Mouse (Mus musculus): ENCODE results near the gene Itga3. TPM values are rescaled to one million over a fixed set of nuclear protein-coding genes. Genes with fewer than 3 reads are reported as not detected.

The Itga3 gene
- polyA plus RNA-seq, 1 experiment from 2014 or later: 9.4 TPM

- Histone ChIP-seq H3K27ac (replicated peaks in 1 of 2; ENCODE audit: control insufficient read depth in 1 of 2, insufficient read depth in 1 of 2, low read depth in 2 of 2, low read length in 2 of 2) (peak overlapping the region; percentile 19 to 87; a peak in 2 of 4 replicates), H3K9me3 (ENCODE audit: control insufficient read depth, low read length) (no peaks in the 10 kb centered on the region), H3K4me1 (ENCODE audit: control insufficient read depth in 2 of 2, insufficient read depth in 2 of 2, low read length in 2 of 2) (peaks cover 27 to 30% of the 10 kb centered on the region in 2 experiments), H3K4me3 (ENCODE audit: control insufficient read depth in 1 of 2, insufficient read depth in 1 of 2, low read depth in 1 of 2, low read length in 2 of 2) (peak overlapping the region; percentile 64 to 67), H3K27me3 (ENCODE audit: control insufficient read depth, insufficient read depth, low read length) (no peaks in the 10 kb centered on the region), H3K9ac (ENCODE audit: low read length) (peak overlapping the region; percentile 83), H3K4me2 (ENCODE audit: low read length) (peak overlapping the region; percentile 92), H3K36me3 (ENCODE audit: control insufficient read depth, insufficient read depth, low read length) (peaks cover 11% of the 10 kb centered on the region)
- 2% methylated on average over 32 of the region's 40 CpGs for WGBS
- no peak for ATAC-seq (ENCODE audit: insufficient number of reproducible peaks, insufficient read depth, low FRiP score, low read depth)
Observed at GRCm38 (mm10) chr11:95010141-95010739, 66.4 kb downstream of the Itga3 start.

GRCm38 (mm10) chr11:95009629-95010014 is 67.0 kb downstream of the Itga3 start, which contains the start of gene Samd14:
Gene Samd14 (plus strand): TSS chr11:95009879.
- 0% methylated on average over 32 of the region's 32 CpGs for WGBS
- ATAC-seq (ENCODE audit: insufficient number of reproducible peaks, insufficient read depth, low FRiP score, low read depth): peak; percentile 41; the same call in 1 of the 2 replicates
- peak within 1 kb of the TSS; percentile 87 for H3K27ac ChIP-seq (replicated peaks in 1 of 2; ENCODE audit: control insufficient read depth in 1 of 2, insufficient read depth in 1 of 2, low read depth in 2 of 2, low read length in 2 of 2)
- H3K9me3 ChIP-seq (ENCODE audit: control insufficient read depth, low read length): no peaks in the 10 kb centered on the region
- H3K9ac ChIP-seq (ENCODE audit: low read length): peak within 1 kb of the TSS; percentile 83
- H3K27me3 ChIP-seq (ENCODE audit: control insufficient read depth, insufficient read depth, low read length): no peaks in the 10 kb centered on the region
- H3K4me2 ChIP-seq (ENCODE audit: low read length): peak within 1 kb of the TSS; percentile 92
- peaks cover 25 to 28% of the 10 kb centered on the region in 2 experiments for H3K4me1 ChIP-seq (ENCODE audit: control insufficient read depth in 2 of 2, insufficient read depth in 2 of 2, low read length in 2 of 2)
- peak within 1 kb of the TSS; percentile 64 to 67 for H3K4me3 ChIP-seq (ENCODE audit: control insufficient read depth in 1 of 2, insufficient read depth in 1 of 2, low read depth in 1 of 2, low read length in 2 of 2)
- H3K36me3 ChIP-seq (ENCODE audit: control insufficient read depth, insufficient read depth, low read length): peaks cover 17% of the 10 kb centered on the region

DNA sequence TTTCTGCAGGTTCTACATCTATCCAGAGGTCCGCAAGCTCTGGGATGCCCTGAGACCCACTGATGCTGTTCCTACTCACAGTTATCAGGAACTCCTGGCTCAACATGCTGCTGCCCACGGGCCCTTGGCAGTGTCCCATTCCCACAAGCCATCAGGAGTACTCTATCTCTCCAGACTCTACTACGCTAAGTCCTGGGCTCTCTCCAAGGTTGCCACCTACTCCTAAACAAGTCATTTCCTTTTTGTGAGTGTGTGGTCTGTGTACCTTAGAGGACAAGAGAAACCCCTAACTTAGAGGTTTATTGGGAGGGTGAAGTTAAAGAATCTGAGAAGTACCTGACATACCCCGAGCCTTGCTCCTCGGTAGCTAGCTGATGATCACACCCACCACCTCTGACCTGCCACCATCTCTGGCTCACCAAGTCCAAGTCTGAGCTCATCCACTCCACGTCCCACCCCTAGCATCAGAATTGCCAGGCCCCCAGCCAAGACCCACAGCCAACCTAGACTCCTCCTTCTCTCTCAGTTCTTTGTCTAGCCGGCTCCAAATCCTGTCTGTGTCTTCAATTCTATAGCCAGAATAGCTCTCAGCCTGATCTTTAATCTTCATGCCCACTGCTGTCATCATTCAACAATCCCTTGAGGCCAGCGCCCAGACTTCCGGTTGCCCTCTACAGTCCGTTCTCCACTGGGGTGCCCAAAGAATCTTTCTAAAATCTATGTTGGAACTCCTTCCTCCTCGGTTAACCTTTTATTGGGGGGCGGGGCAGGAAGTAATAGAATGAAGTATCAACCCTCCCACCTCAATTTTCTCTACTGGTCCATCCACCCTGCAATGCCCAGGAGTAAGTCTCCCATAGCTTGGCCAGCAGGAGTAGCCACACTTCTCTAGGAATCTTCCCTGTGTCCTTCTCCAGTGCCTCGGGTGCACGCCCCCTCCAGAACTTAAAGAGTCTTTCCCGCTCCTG is 67.7 kb downstream of the Itga3 start:
- 32% methylated on average over 15 of the region's 15 CpGs for WGBS
- 0 out of 2 replicates have a peak, but pooled peaks have one; percentile 2 for ATAC-seq (ENCODE audit: insufficient number of reproducible peaks, insufficient read depth, low FRiP score, low read depth)
- Histone ChIP-seq H3K4me1 (ENCODE audit: control insufficient read depth in 2 of 2, insufficient read depth in 2 of 2, low read length in 2 of 2) (peaks cover 28 to 34% of the 10 kb centered on the region in 2 experiments), H3K9me3 (ENCODE audit: control insufficient read depth, low read length) (no peaks in the 10 kb centered on the region), H3K4me2 (ENCODE audit: low read length) (peak overlapping the region; percentile 92), H3K4me3 (ENCODE audit: control insufficient read depth in 1 of 2, insufficient read depth in 1 of 2, low read depth in 1 of 2, low read length in 2 of 2) (peak overlapping the region; percentile 64 to 67), H3K36me3 (ENCODE audit: control insufficient read depth, insufficient read depth, low read length) (peaks cover 21% of the 10 kb centered on the region), H3K27me3 (ENCODE audit: control insufficient read depth, insufficient read depth, low read length) (no peaks in the 10 kb centered on the region), H3K27ac (replicated peaks in 1 of 2; ENCODE audit: control insufficient read depth in 1 of 2, insufficient read depth in 1 of 2, low read depth in 2 of 2, low read length in 2 of 2) (peak overlapping the region; percentile 87), H3K9ac (ENCODE audit: low read length) (peak overlapping the region; percentile 83)

- no peaks in the 10 kb centered on the region for H3K27me3 ChIP-seq (ENCODE audit: control insufficient read depth, insufficient read depth, low read length)
- WGBS: 57% methylated on average over 3 of the region's 3 CpGs
- no peak overlapping the region for H3K27ac ChIP-seq (replicated peaks in 1 of 2; ENCODE audit: control insufficient read depth in 1 of 2, insufficient read depth in 1 of 2, low read depth in 2 of 2, low read length in 2 of 2)
- H3K9me3 ChIP-seq (ENCODE audit: control insufficient read depth, low read length): no peaks in the 10 kb centered on the region
- no peak for ATAC-seq (ENCODE audit: insufficient number of reproducible peaks, insufficient read depth, low FRiP score, low read depth)
- H3K4me1 ChIP-seq (ENCODE audit: control insufficient read depth in 2 of 2, insufficient read depth in 2 of 2, low read length in 2 of 2): peaks cover 30 to 44% of the 10 kb centered on the region in 2 experiments
- H3K9ac ChIP-seq (ENCODE audit: low read length): peak overlapping the region; percentile 71; the same call in 1 of the 2 replicates
- peak overlapping the region; percentile 72 for H3K4me2 ChIP-seq (ENCODE audit: low read length)
- peaks cover 36% of the 10 kb centered on the region for H3K36me3 ChIP-seq (ENCODE audit: control insufficient read depth, insufficient read depth, low read length)
- no peak overlapping the region for H3K4me3 ChIP-seq (ENCODE audit: control insufficient read depth in 1 of 2, insufficient read depth in 1 of 2, low read depth in 1 of 2, low read length in 2 of 2)
Observed at GRCm38 (mm10) chr11:95007418-95007817, 69.2 kb downstream of the Itga3 start.

DNA sequence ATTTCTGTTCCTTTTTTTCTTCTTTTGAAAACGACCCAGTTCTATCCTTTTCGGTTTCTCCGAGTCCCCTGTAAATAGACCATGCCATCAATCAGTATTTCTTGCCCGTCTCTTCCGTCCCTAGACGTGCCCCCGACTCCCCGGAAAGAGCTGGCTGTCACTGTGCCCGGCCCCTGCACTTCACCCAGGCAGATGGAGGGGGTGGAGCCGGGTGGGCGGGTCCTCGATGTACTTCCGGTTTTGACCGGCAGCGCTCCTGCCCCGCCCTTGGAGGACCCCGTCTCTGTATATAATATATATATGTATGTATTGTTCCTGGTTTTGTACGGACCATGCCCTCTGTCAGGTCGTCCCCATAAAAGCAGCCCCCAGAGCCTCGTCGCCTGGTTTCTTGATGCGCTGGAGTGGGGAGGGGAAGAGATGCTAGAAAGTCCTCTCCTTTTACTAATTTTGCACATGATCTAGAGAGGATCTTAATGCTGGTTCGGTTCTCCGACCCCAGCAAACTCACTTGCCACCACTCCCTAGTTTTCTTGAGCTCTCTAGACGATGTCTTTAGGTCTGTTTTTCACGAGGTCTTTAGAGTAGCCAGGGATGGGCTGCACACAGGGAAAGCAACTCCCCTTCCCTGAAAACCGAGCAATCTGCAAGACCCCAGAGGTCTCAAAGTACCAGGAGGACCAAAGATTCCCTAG is 69.9 kb downstream of the Itga3 start:
- peak; percentile 50; the same call in 1 of the 2 replicates for ATAC-seq (ENCODE audit: insufficient number of reproducible peaks, insufficient read depth, low FRiP score, low read depth)
- H3K4me1 ChIP-seq (ENCODE audit: control insufficient read depth in 2 of 2, insufficient read depth in 2 of 2, low read length in 2 of 2): peaks cover 30 to 37% of the 10 kb centered on the region in 2 experiments
- H3K27ac ChIP-seq (replicated peaks in 1 of 2; ENCODE audit: control insufficient read depth in 1 of 2, insufficient read depth in 1 of 2, low read depth in 2 of 2, low read length in 2 of 2): peak overlapping the region; percentile 25 to 39; a peak in 3 of 4 replicates
- 2% methylated on average over 27 of the region's 27 CpGs for WGBS
- H3K9ac ChIP-seq (ENCODE audit: low read length): peak overlapping the region; percentile 71
- peak overlapping the region; percentile 40 for H3K4me3 ChIP-seq (ENCODE audit: control insufficient read depth in 1 of 2, insufficient read depth in 1 of 2, low read depth in 1 of 2, low read length in 2 of 2)
- no peaks in the 10 kb centered on the region for H3K27me3 ChIP-seq (ENCODE audit: control insufficient read depth, insufficient read depth, low read length)
- peak overlapping the region; percentile 72 for H3K4me2 ChIP-seq (ENCODE audit: low read length)
- H3K36me3 ChIP-seq (ENCODE audit: control insufficient read depth, insufficient read depth, low read length): peaks cover 43% of the 10 kb centered on the region
- H3K9me3 ChIP-seq (ENCODE audit: control insufficient read depth, low read length): no peaks in the 10 kb centered on the region

DNA sequence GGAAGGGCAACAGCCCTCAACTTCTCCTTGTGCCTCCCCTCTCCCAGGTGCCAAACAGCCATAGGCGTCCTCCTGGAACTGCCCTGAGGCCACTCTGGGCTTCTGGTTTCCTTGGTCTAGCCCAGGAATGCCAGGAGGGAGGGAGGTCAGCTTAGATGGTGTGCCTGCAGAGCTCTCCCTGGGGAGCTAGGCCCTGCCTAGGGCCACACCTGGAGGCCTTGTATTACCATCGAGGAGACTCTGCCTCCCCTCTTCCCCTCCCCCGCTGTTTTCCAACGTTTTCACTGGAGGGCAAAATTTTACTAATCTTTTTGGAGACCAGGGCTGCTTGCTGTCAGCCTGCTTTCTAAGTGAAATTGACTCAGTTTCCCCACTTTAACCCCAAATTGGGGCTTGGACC is 70.6 kb downstream of the Itga3 start:
- Histone ChIP-seq H3K9me3 (ENCODE audit: control insufficient read depth, low read length) (no peaks in the 10 kb centered on the region), H3K4me3 (ENCODE audit: control insufficient read depth in 1 of 2, insufficient read depth in 1 of 2, low read depth in 1 of 2, low read length in 2 of 2) (peak overlapping the region; percentile 12 to 40; a peak in 3 of 4 replicates), H3K4me1 (ENCODE audit: control insufficient read depth in 2 of 2, insufficient read depth in 2 of 2, low read length in 2 of 2) (peaks cover 25 to 38% of the 10 kb centered on the region in 2 experiments), H3K27me3 (ENCODE audit: control insufficient read depth, insufficient read depth, low read length) (no peaks in the 10 kb centered on the region), H3K36me3 (ENCODE audit: control insufficient read depth, insufficient read depth, low read length) (peaks cover 50% of the 10 kb centered on the region), H3K27ac (replicated peaks in 1 of 2; ENCODE audit: control insufficient read depth in 1 of 2, insufficient read depth in 1 of 2, low read depth in 2 of 2, low read length in 2 of 2) (peak overlapping the region; percentile 25 to 29; a peak in 1 of 4 replicates), H3K9ac (ENCODE audit: low read length) (peak overlapping the region; percentile 71), H3K4me2 (ENCODE audit: low read length) (peak overlapping the region; percentile 72)
- ATAC-seq (ENCODE audit: insufficient number of reproducible peaks, insufficient read depth, low FRiP score, low read depth): no peak
- WGBS: 31% methylated on average over 4 of the region's 4 CpGs

DNA sequence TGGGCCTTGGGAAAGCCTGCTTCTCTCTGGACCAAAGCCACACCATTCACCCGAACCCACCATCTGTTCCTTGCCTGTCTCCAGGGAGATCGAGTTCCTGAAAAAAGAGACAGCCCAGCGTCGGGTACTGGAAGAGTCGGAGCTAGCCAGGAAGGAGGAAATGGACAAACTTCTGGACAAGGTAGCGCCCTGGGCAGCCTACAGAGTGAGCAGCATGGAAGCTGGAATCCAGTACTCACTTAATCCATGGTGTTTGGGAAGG is 71.7 kb downstream of the Itga3 start:
- Histone ChIP-seq H3K9ac (ENCODE audit: low read length) (no peak overlapping the region), H3K27ac (replicated peaks in 1 of 2; ENCODE audit: control insufficient read depth in 1 of 2, insufficient read depth in 1 of 2, low read depth in 2 of 2, low read length in 2 of 2) (no peak overlapping the region), H3K27me3 (ENCODE audit: control insufficient read depth, insufficient read depth, low read length) (no peaks in the 10 kb centered on the region), H3K36me3 (ENCODE audit: control insufficient read depth, insufficient read depth, low read length) (peaks cover 58% of the 10 kb centered on the region), H3K4me1 (ENCODE audit: control insufficient read depth in 2 of 2, insufficient read depth in 2 of 2, low read length in 2 of 2) (peaks cover 30 to 45% of the 10 kb centered on the region in 2 experiments), H3K9me3 (ENCODE audit: control insufficient read depth, low read length) (no peaks in the 10 kb centered on the region), H3K4me3 (ENCODE audit: control insufficient read depth in 1 of 2, insufficient read depth in 1 of 2, low read depth in 1 of 2, low read length in 2 of 2) (no peak overlapping the region), H3K4me2 (ENCODE audit: low read length) (no peak overlapping the region)
- ATAC-seq (ENCODE audit: insufficient number of reproducible peaks, insufficient read depth, low FRiP score, low read depth): no peak
- WGBS: 68% methylated on average over 6 of the region's 6 CpGs
